Mouse (Mus musculus) midbrain, embryonic 12.5 days (tissue): Measurements from ENCODE around the gene Olfr661. TPM values are rescaled to one million over a fixed set of nuclear protein-coding genes. Genes with fewer than 3 reads are reported as not detected.

Experiments
- ATAC-seq: fragments of 200-750 bp; cut with Nextera tagmentation; 2 replicates; pipeline ENCODE4 v1.8.0; 2017; ENCODE audit warnings: low read depth, moderate TSS enrichment, moderate library complexity; ENCODE audit not compliant: low FRiP score
- H3K27ac ChIP-seq: fragments of 300-500 bp; sonication (generic); replicated peaks from 2 replicates; pipeline ENCODE4 v1.5.1; 2016; ENCODE audit warnings: mild to moderate bottlenecking
- H3K27me3 ChIP-seq: fragments of 300-500 bp; sonication (generic); 2 replicates; pipeline ENCODE4 v1.6.1; 2016; ENCODE audit warnings: mild to moderate bottlenecking
- H3K36me3 ChIP-seq: fragments of 300-500 bp; sonication (generic); 2 replicates; pipeline ENCODE4 v1.6.1; 2016
- H3K4me1 ChIP-seq: fragments of 300-500 bp; sonication (generic); 2 replicates; pipeline ENCODE4 v1.6.1; 2016
- H3K4me2 ChIP-seq: fragments of 300-500 bp; sonication (generic); replicated peaks from 2 replicates; pipeline ENCODE4 v1.6.1; 2016; ENCODE audit warnings: mild to moderate bottlenecking, moderate library complexity
- H3K4me3 ChIP-seq: fragments of 300-500 bp; sonication (generic); 2 replicates; pipeline ENCODE4 v1.5.1; 2016; ENCODE audit warnings: mild to moderate bottlenecking
- H3K9ac ChIP-seq: fragments of 300-500 bp; sonication (generic); replicated peaks from 2 replicates; pipeline ENCODE4 v1.6.1; 2016; ENCODE audit warnings: mild to moderate bottlenecking, moderate library complexity
- H3K9me3 ChIP-seq: fragments of 300-500 bp; sonication (generic); 2 replicates; pipeline ENCODE4 v1.6.1; 2016; ENCODE audit warnings: mild to moderate bottlenecking
- WGBS: fragments of 180-500 bp; shearing (Covaris S2); methylation state at CpG from one replicate; pipeline ENCODE4 v1.1.7; 2016; 5-methylcytosine and 5-hydroxymethylcytosine counted together
- polyA plus RNA-seq: library from polyadenylated mRNA; unstranded; fragments of >200 nt; fragmentation: Nextera tagmentation; extraction: Ambion mirVana; gene quantifications from 2 replicates; pipeline ENCODE4 v1.2.1, GENCODE M21; 2016

Olfr661 gene
- polyA plus RNA-seq: not detected in 2 replicates

DNA sequence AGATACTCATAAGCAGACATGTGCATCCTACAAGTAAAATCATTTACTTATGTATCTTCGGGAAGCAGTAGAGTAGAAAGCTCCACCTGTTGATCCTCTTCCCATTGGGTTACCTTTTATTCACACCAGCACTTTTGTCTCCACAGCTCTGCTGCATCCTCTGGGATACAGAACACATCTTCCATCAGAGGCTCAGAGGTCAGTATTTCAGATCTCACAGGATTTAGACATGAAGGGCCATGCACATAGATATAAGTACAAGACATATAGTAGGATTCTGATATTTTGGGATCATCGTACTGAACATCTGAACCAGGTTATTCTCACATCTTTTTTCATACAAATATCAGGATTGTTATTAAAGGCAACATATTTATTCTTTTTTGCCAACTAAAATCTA, at the start of gene Olfr661:
Gene Olfr661, plus strand, starts transcription at position 301 of the 400 bp plus-strand sequence.
- H3K9ac ChIP-seq: no peak within 1 kb of the TSS
- 90% methylated on average over 2 of the region's 2 CpGs for WGBS
- no peaks in the 10 kb centered on the region for H3K9me3 ChIP-seq
- ATAC-seq: no peak
- no peak within 1 kb of the TSS for H3K27ac ChIP-seq
- no peak within 1 kb of the TSS for H3K4me3 ChIP-seq
- H3K27me3 ChIP-seq: no peaks in the 10 kb centered on the region
- H3K36me3 ChIP-seq: no peaks in the 10 kb centered on the region
- no peak within 1 kb of the TSS for H3K4me2 ChIP-seq
- no peaks in the 10 kb centered on the region for H3K4me1 ChIP-seq

DNA sequence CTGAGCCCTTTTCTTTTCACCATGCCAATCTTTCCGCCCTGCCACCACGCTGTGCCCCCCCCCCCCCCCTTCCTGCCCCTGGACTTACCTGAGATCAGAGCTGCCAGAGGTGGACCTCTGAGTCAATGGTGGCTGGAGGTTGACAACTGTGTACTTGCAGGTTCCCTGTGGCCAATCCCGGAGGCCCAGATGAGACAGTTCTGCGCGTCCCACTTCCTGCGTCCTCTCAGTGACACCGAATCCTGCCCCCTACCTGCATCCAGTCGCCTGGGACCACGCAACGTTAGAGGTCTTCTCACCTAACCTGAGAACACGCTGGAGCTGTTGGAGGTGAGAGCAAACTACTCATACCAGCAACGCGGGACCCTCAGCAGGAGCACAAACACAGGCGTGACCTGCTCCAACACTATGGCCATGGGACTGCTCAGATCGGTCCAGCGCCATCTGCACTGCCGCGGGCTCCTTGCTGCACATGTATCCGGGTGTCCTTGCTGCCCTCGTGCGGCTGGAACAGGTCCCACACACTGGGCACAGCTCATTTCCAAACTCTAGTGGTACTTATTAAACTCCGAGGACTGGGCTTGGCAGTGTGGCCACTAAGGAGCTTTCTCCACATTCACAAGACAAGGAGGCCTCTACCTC, 39.3 kb upstream of the Olfr661 start, which contains the start of gene Olfr658:
Gene Olfr658, minus strand, starts transcription at position 465 of the 642 bp plus-strand sequence.
- Histone ChIP-seq H3K27ac (no peak within 1 kb of the TSS), H3K4me2 (peak within 1 kb of the TSS; percentile 55), H3K9ac (no peak within 1 kb of the TSS), H3K4me1 (no peaks in the 10 kb centered on the region), H3K36me3 (no peaks in the 10 kb centered on the region), H3K9me3 (no peaks in the 10 kb centered on the region), H3K27me3 (no peaks in the 10 kb centered on the region), H3K4me3 (peak within 1 kb of the TSS; percentile 35)
- 23% methylated on average over 21 of the region's 22 CpGs for WGBS
- peak; percentile 98 for ATAC-seq

DNA sequence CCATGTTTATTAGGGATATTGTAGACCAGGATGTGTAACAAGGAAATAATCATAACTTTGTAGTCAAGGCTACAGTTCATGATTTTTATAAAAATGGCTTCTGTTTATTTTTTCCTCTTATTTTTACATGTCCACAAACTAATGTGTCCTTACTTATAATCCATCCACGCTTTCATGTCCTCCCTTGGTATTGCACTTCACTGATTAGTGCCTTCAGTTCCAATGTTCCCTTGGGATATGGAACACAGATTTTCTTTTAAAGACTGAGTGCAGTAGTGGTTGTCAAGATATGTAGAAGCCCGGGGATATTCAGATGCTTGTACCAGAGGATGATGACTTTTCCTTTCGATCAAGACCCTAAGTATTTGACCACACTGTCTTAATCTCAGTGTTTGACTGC, 19.8 kb upstream of the Olfr661 start, which contains the start of gene Olfr659:
Gene Olfr659, plus strand, starts transcription at position 301 of the 400 bp plus-strand sequence.
- WGBS: 84% methylated on average over 3 of the region's 3 CpGs
- ATAC-seq: no peak
- Histone ChIP-seq H3K9ac (no peak within 1 kb of the TSS), H3K4me2 (no peak within 1 kb of the TSS), H3K36me3 (no peaks in the 10 kb centered on the region), H3K4me1 (no peaks in the 10 kb centered on the region), H3K27ac (no peak within 1 kb of the TSS), H3K4me3 (no peak within 1 kb of the TSS), H3K9me3 (no peaks in the 10 kb centered on the region), H3K27me3 (no peaks in the 10 kb centered on the region)

Other genes starting within 250 kb of the Olfr661 start
- gene Trim30a, start 221.3 kb upstream of the Olfr661 start, polyA plus RNA-seq: 0.56 and 0.94 TPM in 2 replicates
- 0.30 and 0.42 TPM in 2 replicates for gene Trim30d, start 178.7 kb upstream of the Olfr661 start, polyA plus RNA-seq
- not detected in 2 replicates for gene Olfr651, start 136.4 kb upstream of the Olfr661 start, polyA plus RNA-seq
- gene Olfr652, start 125.6 kb upstream of the Olfr661 start, polyA plus RNA-seq: not detected in 2 replicates
- 0.17 TPM in 1 of 2 replicates, not detected in the other for gene Olfr653, start 109.2 kb upstream of the Olfr661 start, polyA plus RNA-seq
- not detected in 2 replicates for gene Olfr654, start 99.5 kb upstream of the Olfr661 start, polyA plus RNA-seq
- gene Olfr655, start 84.7 kb upstream of the Olfr661 start, polyA plus RNA-seq: not detected in 2 replicates
- not detected in 2 replicates for gene Olfr656, start 72.5 kb upstream of the Olfr661 start, polyA plus RNA-seq
- not detected in 2 replicates for gene Olfr657, start 61.7 kb upstream of the Olfr661 start, polyA plus RNA-seq
- gene Olfr658, start 39.2 kb upstream of the Olfr661 start, polyA plus RNA-seq: not detected in 2 replicates
- not detected in 2 replicates for gene Olfr659, start 19.7 kb upstream of the Olfr661 start, polyA plus RNA-seq
- gene Usp17le, start 91.0 kb downstream of the Olfr661 start, polyA plus RNA-seq: not detected in 2 replicates
- gene Usp17lb, start 156.1 kb downstream of the Olfr661 start, polyA plus RNA-seq: not detected in 2 replicates
- not detected in 2 replicates for gene Usp17la, start 170.5 kb downstream of the Olfr661 start, polyA plus RNA-seq
- not detected in 2 replicates for gene Olfr665, start 191.5 kb downstream of the Olfr661 start, polyA plus RNA-seq
- not detected in 2 replicates for gene Olfr666, start 209.5 kb downstream of the Olfr661 start, polyA plus RNA-seq
- not detected in 2 replicates for gene Olfr667, start 235.0 kb downstream of the Olfr661 start, polyA plus RNA-seq
- gene Olfr668, start 241.6 kb downstream of the Olfr661 start, polyA plus RNA-seq: not detected in 2 replicates
- not detected in 2 replicates for gene Olfr669, start 247.7 kb downstream of the Olfr661 start, polyA plus RNA-seq